Mouse (Mus musculus): ENCODE measurements at regions not wholly inside any gene's neighbourhood (a gene's known extent, or its start where the extent isn't known, plus 50 kb on each side); places are given as distances from the start of the nearest gene placed in this dataset.
A peak's percentile ranks its signal among the peaks of the same experiment; 100 is the strongest.

DNA sequence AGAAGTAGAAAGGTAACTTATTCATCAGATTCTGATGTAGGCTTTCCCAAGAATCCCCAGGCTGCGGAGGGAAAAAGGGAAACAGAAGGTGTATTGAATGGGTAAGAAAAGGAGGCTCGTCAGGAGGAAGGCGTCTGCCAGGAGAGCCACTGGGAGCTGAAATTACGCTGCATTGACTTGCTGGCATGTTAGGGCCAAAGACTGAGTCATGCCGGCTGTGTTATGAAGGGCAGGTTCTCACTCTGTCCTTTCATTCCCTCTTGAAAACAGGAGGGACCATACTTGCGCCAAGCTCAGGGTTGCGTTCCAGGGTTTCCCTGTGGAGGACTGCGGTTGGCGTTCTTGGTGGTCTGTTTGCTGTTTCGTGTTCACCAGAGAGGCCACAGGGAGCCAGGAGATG is 128.3 kb upstream of the Krr1 start:
- Histone ChIP-seq H3K9ac (no peak overlapping the region), H3K4me3 (no peak overlapping the region), H3K9me3 (no peaks in the 10 kb centered on the region), H3K36me3 (no peaks in the 10 kb centered on the region), H3K4me2 (replicated peaks) (no peak overlapping the region), H3K27me3 (no peaks in the 10 kb centered on the region), H3K27ac (no peak overlapping the region), H3K4me1 (peaks cover 6% of the 10 kb centered on the region)
- no peak for ATAC-seq (ENCODE audit: insufficient number of reproducible peaks, insufficient read depth, low FRiP score, low TSS enrichment)
- 87% methylated on average over 10 of the region's 10 CpGs for WGBS

DNA sequence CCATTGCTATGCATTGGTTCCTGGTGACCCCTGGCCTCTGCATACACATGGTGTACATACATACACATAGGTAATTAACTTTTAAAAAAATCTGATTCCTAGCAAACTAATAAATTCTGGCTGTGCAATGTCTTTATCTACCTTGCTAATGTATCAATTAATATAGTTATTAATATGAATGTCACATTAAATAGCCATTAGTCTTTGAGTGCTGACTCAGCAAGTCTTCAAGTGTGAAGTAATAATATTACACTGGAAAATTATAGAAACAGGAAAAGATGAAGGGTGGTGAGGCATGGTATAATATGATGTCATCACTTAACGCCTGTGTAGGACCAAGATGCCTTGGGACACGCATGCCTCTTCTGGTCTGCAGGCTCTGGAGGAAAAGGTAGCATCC is 126.5 kb upstream of the Krr1 start:
- H3K4me3 ChIP-seq = no peak overlapping the region
- 95% methylated on average over 2 of the region's 2 CpGs for WGBS
- H3K4me2 ChIP-seq (replicated peaks) = no peak overlapping the region
- no peaks in the 10 kb centered on the region for H3K9me3 ChIP-seq
- ATAC-seq (ENCODE audit: insufficient number of reproducible peaks, insufficient read depth, low FRiP score, low TSS enrichment) = no peak
- H3K27me3 ChIP-seq = no peaks in the 10 kb centered on the region
- peaks cover 6% of the 10 kb centered on the region for H3K4me1 ChIP-seq
- no peak overlapping the region for H3K9ac ChIP-seq
- H3K36me3 ChIP-seq = no peaks in the 10 kb centered on the region
- no peak overlapping the region for H3K27ac ChIP-seq

DNA sequence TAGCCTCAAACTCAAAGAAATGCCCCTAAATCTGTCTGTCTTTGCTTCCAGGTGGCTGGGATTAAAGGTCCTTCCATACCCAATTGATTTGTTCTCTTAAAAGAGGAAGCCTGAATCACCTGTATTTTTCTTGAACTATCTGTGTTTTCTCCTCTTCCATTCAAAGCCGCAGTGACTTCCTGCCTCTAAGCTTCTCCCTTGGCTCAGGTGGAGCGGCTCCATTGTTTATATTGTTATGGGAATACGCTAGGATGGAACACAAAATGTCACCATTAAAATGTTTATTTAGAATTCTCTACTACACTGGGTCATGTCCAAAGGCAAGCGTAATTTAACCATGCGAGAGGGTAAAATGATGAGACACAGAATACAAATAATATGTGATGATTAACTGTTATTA is 118.2 kb upstream of the Krr1 start:
- Histone ChIP-seq H3K36me3 (no peaks in the 10 kb centered on the region), H3K4me2 (replicated peaks) (no peak overlapping the region), H3K27me3 (no peaks in the 10 kb centered on the region), H3K4me1 (no peaks in the 10 kb centered on the region), H3K27ac (no peak overlapping the region), H3K9me3 (no peaks in the 10 kb centered on the region), H3K9ac (no peak overlapping the region), H3K4me3 (no peak overlapping the region)
- ATAC-seq (ENCODE audit: insufficient number of reproducible peaks, insufficient read depth, low FRiP score, low TSS enrichment) = no peak
- WGBS = 79% methylated on average over 5 of the region's 5 CpGs

DNA sequence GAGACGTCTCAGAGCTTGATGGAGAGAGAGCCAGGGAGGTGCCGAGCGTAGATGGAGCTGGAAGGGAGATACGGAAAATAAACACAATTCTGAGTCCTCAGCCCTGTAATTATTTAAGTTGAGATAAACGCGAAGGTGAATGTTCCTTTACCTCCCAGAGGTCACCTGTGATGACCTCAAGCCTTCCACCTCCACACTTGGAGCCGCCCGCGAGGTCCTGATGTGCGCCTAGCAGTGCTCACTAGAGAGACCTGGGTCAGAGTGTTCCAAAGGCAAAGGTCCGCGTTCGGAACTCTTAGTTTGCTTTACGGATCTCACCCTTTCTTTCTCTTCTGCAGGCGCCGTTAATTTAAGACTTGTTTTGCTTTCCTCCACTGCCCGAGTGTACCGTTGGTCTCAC is 117.0 kb upstream of the Krr1 start:
- Histone ChIP-seq H3K36me3 (no peaks in the 10 kb centered on the region), H3K4me2 (replicated peaks) (no peak overlapping the region), H3K27me3 (no peaks in the 10 kb centered on the region), H3K9ac (no peak overlapping the region), H3K27ac (no peak overlapping the region), H3K4me1 (no peaks in the 10 kb centered on the region), H3K9me3 (no peaks in the 10 kb centered on the region), H3K4me3 (no peak overlapping the region)
- WGBS = 89% methylated on average over 18 of the region's 18 CpGs
- no peak for ATAC-seq (ENCODE audit: insufficient number of reproducible peaks, insufficient read depth, low FRiP score, low TSS enrichment)

DNA sequence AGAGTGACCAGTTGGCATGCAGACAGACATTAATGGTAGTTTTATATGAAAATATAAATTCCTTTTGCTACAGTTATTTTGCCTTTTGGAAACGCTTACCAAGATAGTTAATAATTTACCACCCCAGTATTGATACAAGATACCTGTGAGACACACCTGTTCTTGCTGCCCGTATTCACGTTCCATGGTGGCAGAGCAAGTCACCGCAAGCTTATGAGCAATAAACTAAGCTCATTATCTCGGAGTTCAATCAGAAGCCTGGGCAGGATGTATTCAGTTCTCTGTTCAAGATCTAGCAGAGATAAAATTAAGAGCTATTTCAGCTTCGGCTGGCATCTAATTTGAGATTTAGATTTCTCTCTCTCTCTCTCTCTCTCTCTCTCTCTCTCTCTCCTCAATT is 114.1 kb upstream of the Krr1 start:
- no peaks in the 10 kb centered on the region for H3K4me1 ChIP-seq
- H3K9ac ChIP-seq = no peak overlapping the region
- no peak overlapping the region for H3K27ac ChIP-seq
- no peaks in the 10 kb centered on the region for H3K27me3 ChIP-seq
- H3K4me2 ChIP-seq (replicated peaks) = no peak overlapping the region
- ATAC-seq (ENCODE audit: insufficient number of reproducible peaks, insufficient read depth, low FRiP score, low TSS enrichment) = no peak
- no peak overlapping the region for H3K4me3 ChIP-seq
- H3K36me3 ChIP-seq = no peaks in the 10 kb centered on the region
- no peaks in the 10 kb centered on the region for H3K9me3 ChIP-seq
- 68% methylated on average over 6 of the region's 6 CpGs for WGBS

DNA sequence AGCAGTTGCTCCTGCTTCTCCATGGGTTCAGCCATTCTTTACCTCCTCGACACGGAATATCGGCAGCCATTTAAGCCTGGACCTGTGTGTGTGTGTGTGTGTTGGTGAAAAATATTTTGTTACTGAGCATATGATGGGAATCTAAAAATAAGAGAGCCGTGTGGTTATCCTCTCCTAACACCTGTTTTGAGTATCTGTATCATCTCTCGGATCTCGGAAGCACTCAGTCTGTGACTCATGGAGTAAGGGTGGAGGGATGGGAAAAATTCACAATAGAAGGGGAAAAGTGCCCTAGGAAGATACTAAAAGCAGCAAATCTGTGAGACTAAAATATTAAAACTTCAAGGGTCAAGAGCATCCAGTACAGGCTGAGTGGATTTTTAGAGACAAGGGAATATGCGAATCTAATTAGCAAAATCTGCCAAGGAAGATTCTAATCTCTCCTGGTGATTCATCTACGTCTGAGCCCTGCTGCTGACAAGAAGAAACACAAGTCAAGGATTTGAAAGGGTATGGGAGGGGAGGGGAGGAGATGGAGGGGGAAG is 107.1 kb upstream of the Krr1 start:
- ATAC-seq (ENCODE audit: insufficient number of reproducible peaks, insufficient read depth, low FRiP score, low TSS enrichment) = no peak
- WGBS = 70% methylated on average over 8 of the region's 8 CpGs
- Histone ChIP-seq H3K9me3 (no peaks in the 10 kb centered on the region), H3K36me3 (no peaks in the 10 kb centered on the region), H3K4me3 (no peak overlapping the region), H3K4me2 (replicated peaks) (no peak overlapping the region), H3K4me1 (peaks cover 4% of the 10 kb centered on the region; the same call in 1 of the 2 replicates), H3K27ac (no peak overlapping the region), H3K9ac (no peak overlapping the region), H3K27me3 (no peaks in the 10 kb centered on the region)

DNA sequence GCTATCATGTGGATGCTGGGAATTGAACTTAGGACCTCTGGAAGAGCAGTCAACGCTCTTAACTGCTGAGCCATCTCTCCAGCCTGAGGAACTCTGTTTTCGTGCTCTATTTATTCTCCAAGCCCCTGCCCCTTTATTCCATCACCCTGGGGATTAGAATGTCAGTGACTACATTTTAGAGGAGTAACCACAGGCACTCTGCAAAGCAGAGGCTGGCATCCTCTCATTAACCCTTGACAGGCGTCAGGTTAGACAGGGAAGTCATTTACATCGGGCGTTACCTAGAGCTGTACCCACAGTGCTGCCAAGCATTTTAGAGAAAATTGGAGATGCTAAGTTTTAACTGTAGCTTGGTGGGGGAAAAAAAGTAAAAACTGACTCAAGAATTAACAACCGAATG is 105.4 kb upstream of the Krr1 start:
- no peaks in the 10 kb centered on the region for H3K27me3 ChIP-seq
- H3K9ac ChIP-seq = no peak overlapping the region
- no peak overlapping the region for H3K4me2 ChIP-seq (replicated peaks)
- ATAC-seq (ENCODE audit: insufficient number of reproducible peaks, insufficient read depth, low FRiP score, low TSS enrichment) = no peak
- H3K27ac ChIP-seq = no peak overlapping the region
- H3K36me3 ChIP-seq = no peaks in the 10 kb centered on the region
- WGBS = 22% methylated on average over 6 of the region's 6 CpGs
- no peak overlapping the region for H3K4me3 ChIP-seq
- peaks cover 4% of the 10 kb centered on the region; the same call in 1 of the 2 replicates for H3K4me1 ChIP-seq
- no peaks in the 10 kb centered on the region for H3K9me3 ChIP-seq

DNA sequence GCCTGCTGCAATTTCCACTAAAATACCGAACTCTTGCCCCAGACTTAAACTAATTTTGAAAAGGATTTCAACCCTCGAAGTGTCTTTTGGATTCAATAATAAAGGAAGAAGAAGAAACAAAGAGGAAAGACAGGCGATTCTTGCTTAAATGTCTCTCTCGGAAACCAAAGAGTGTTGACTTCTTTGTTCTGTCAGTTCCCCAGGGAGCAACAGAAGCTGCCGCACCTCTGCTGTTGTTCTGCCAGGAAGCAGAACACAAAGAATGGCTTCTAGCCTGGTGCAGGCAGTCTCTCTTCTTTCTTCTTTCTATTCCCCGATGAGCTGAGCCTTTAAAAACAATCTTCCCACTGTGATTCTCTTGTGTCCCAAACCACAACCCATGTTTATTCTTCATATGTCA is 104.9 kb upstream of the Krr1 start:
- Histone ChIP-seq H3K4me2 (replicated peaks) (no peak overlapping the region), H3K36me3 (no peaks in the 10 kb centered on the region), H3K27ac (no peak overlapping the region), H3K9me3 (no peaks in the 10 kb centered on the region), H3K27me3 (no peaks in the 10 kb centered on the region), H3K4me3 (no peak overlapping the region), H3K4me1 (peaks cover 4% of the 10 kb centered on the region; the same call in 1 of the 2 replicates), H3K9ac (no peak overlapping the region)
- 7% methylated on average over 6 of the region's 6 CpGs for WGBS
- no peak for ATAC-seq (ENCODE audit: insufficient number of reproducible peaks, insufficient read depth, low FRiP score, low TSS enrichment)

DNA sequence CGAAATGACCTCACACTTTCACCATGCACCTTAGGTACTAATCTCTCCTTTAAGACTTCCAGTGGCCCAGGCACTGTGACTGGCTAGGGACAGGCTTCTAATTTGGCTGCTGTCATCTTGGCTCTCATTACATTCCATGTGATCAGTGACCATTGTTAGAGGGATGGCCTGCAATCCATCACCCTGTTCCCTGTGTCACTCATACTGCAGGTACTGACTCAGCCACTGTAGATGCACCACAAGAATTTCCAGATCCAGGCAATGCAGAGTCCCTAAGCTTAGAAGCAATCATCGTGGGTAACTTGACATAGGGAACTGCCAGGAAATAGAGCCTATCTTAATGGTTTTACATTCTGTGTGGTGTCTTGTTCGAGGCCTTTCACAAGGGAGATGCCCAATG is 92.1 kb upstream of the Krr1 start:
- ATAC-seq (ENCODE audit: insufficient number of reproducible peaks, insufficient read depth, low FRiP score, low TSS enrichment) = no peak
- no peaks in the 10 kb centered on the region for H3K27me3 ChIP-seq
- no peaks in the 10 kb centered on the region for H3K36me3 ChIP-seq
- no peaks in the 10 kb centered on the region for H3K4me1 ChIP-seq
- WGBS = 69% methylated on average over 3 of the region's 3 CpGs
- H3K4me2 ChIP-seq (replicated peaks) = no peak overlapping the region
- no peaks in the 10 kb centered on the region for H3K9me3 ChIP-seq
- H3K27ac ChIP-seq = no peak overlapping the region
- H3K4me3 ChIP-seq = no peak overlapping the region
- H3K9ac ChIP-seq = no peak overlapping the region

DNA sequence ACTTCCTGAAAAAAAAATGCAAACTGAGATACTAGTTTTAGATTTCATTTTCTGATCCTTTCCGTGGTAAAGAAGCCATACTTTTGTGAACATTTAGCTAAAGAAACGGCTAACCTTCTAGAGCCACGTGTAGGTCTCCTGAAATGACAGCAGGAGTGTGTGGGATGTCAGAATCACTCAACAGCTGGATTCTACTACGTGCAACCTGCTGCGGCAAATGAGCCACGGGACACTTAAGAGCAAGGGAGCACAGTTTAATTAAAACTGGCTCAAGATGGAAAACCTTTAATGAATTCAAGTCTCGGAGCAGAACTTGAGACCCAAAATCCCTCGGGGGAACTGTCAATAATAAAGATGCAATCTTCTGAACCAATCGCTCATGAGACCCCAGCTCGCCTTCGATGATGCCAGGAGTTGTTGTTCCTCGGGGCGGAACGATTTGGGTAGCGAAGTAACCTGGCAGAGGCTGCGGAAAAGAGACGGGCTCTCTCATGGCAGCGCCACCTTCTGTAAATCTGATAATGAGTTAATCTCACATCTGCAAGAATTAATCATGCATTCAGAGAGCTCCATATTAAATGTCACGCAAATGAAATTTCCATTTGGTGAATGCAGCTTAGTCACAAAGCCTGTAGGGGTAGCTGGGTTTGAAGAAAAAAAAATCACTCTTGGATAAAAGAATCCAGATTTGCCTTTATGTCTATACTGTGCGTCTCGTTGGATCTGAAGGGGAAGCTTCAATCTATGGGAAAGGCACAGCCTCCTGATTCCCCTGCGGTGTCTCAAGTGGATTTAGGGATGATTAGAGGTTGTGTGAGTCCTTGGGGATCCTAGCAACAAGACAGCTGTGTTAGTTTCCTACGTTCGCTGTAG is 90.9 kb upstream of the Krr1 start:
- WGBS = 60% methylated on average over 24 of the region's 24 CpGs
- H3K4me1 ChIP-seq = no peaks in the 10 kb centered on the region
- no peak overlapping the region for H3K4me2 ChIP-seq (replicated peaks)
- H3K9ac ChIP-seq = no peak overlapping the region
- H3K27me3 ChIP-seq = no peaks in the 10 kb centered on the region
- H3K4me3 ChIP-seq = no peak overlapping the region
- no peaks in the 10 kb centered on the region for H3K36me3 ChIP-seq
- ATAC-seq (ENCODE audit: insufficient number of reproducible peaks, insufficient read depth, low FRiP score, low TSS enrichment) = 0 out of 2 replicates have a peak, but pooled peaks have one; percentile 35
- H3K27ac ChIP-seq = no peak overlapping the region
- no peaks in the 10 kb centered on the region for H3K9me3 ChIP-seq

DNA sequence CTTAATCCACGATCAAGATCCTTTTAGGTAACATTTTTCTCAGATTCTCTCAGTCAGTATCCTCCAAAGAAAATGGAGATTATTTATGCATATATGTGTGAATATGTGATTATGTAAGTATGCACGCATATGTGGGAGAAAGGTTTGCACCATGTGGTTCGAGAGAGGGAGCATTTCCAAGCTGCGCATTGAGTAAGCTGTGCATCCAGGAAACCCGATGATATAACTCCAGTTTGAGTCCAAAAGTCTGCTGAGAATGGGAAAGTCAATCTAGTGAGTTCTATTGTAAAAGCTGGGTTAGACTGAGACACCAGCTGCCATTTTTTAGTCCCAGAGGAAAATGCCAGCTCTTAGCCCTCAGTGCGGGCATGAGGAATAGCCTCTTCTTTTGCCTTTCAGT is 89.9 kb upstream of the Krr1 start:
- Histone ChIP-seq H3K4me2 (replicated peaks) (no peak overlapping the region), H3K4me1 (no peaks in the 10 kb centered on the region), H3K4me3 (no peak overlapping the region), H3K27ac (no peak overlapping the region), H3K9ac (no peak overlapping the region), H3K9me3 (no peaks in the 10 kb centered on the region), H3K36me3 (no peaks in the 10 kb centered on the region), H3K27me3 (no peaks in the 10 kb centered on the region)
- 95% methylated on average over 6 of the region's 6 CpGs for WGBS
- no peak for ATAC-seq (ENCODE audit: insufficient number of reproducible peaks, insufficient read depth, low FRiP score, low TSS enrichment)

DNA sequence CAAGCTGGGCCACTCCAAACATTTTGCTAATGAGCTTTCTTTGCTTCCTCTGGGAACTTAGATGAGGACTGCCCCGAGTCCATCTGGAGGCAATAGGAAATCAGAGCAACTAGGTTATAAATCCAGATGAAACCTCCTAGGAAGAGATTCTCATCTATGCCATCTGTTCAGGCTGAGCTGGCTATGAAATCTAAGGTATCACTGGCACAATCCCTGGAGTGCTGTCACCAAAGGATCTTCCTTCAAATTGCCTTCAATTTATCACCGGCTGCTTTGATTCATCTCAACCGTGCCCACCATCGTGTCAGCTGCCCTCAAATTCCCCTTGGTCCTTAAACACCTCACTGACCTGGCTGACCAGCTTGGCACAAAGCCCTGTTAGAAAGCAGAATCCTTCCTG is 87.8 kb upstream of the Krr1 start:
- no peak for ATAC-seq (ENCODE audit: insufficient number of reproducible peaks, insufficient read depth, low FRiP score, low TSS enrichment)
- no peak overlapping the region for H3K4me2 ChIP-seq (replicated peaks)
- H3K36me3 ChIP-seq = no peaks in the 10 kb centered on the region
- 65% methylated on average over 4 of the region's 4 CpGs for WGBS
- no peak overlapping the region for H3K4me3 ChIP-seq
- H3K27me3 ChIP-seq = no peaks in the 10 kb centered on the region
- no peaks in the 10 kb centered on the region for H3K9me3 ChIP-seq
- no peaks in the 10 kb centered on the region for H3K4me1 ChIP-seq
- no peak overlapping the region for H3K27ac ChIP-seq
- no peak overlapping the region for H3K9ac ChIP-seq
